Mouse (Mus musculus) right cerebral cortex, adult 2 months (tissue): ENCODE measurements around the gene Batf3.

Experiments used
- DNase-seq, 2 experiments: peaks; one replicate each; pipeline ENCODE4 v3.0.0; 2021 to 2022; ENCODE audit warnings: low spot score in 2 of 2

Gene Batf3

DNA sequence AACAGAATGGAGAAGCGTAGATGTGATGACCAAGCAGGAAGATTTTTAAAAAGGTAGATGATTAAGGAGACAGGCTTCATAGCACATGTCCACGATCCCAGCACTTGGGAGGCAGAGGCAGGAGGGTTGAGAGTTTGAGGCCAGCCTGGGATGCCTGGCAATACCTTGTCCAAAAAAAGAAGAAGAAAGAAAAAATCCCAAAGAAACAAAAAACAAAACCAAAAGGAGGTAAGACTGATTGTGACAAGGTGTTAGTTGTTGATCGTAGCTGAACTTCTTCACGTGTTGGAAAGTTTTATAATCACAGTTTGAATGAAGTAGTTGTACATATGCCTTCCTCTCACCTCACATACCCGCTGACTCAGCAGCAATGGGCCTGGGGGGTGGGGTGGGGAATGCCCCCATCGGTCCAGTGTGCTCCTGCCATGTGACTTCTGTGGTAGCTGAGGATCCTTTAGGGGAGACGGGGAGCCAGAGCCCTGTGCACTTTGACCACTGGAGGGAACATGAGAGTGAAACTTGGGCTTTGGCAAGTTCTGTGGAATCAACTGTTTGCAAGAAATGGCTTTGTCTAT lies 11.3 kb upstream of the Batf3 start:
- no peak for DNase-seq

DNA sequence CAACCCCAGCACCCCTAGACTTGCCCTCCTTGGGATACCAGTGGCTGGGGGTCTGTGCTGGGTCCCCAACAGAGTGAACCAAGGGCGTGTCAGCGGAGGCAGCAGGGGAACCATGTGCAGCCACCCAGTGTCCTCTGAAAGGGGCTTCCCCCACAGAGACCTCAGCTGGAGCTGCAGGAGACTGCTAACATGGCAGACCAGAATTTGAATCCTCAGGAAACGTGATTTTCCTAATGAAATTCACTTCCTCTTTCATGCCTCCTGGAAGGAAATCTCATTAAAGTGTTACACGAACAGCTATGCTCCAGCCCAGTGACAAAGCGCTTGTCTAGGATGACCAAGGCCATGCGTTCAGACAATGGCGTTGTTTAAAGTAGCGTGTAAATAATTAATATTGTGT lies 10.7 kb upstream of the Batf3 start:
- no peak for DNase-seq

DNA sequence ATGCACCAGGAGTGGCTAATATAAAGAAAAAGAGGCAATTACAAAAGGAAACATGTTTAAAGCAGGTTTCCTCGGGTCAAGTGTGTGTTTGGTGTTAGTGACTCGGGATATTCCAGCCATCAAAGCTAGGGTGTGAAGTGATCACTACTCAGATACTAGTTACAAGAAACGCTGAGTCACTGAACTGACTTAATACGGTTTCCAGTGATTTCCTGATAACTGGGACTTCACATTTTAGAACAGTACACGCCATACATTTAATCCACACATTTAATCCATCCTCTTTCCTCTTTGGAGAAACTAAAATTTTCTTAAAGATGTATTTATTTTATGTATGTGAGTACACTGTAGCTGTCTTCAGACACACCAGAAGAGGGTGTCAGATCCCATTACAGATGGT lies 9.7 kb upstream of the Batf3 start:
- DNase-seq = no peak

DNA sequence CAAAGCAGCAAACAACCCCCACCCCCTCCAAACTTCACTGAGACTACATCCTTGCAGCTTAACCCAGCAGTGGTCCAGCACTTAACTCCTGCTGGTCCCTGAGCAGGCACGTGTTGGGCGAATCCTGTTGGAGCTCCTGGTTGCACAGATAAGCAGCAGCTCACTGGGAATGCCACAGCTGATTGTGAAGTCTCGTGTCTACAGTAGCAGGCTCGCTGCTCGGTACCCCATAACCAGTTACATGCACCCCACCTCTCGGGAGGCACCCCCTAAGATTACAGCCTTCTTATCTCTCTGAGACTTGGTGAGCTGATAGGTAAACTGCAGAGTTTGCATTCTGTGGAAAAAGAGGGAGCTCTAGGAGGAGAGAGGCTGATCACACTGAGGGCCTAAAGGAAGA lies 8.3 kb upstream of the Batf3 start:
- DNase-seq = no peak

DNA sequence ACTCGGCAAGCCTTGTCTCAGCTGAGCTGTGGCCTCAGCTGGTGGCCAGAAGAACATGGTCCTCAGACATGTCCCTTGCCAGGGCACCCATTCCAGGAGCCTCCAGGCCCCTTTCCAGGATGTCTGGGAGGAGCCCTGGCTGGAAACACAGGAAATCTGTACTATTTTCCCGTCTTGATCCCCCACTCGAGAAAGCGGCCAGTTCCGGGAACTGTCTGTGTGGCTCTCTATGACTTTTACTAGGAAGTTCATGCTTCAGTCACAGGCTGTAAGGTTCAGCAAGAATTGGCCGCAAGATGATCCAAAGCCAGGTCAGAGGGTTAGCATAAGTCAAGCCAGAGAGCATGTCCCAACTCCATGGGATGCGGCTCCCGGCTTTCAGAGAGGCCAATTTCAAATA lies 5.6 kb upstream of the Batf3 start:
- DNase-seq = no peak

DNA sequence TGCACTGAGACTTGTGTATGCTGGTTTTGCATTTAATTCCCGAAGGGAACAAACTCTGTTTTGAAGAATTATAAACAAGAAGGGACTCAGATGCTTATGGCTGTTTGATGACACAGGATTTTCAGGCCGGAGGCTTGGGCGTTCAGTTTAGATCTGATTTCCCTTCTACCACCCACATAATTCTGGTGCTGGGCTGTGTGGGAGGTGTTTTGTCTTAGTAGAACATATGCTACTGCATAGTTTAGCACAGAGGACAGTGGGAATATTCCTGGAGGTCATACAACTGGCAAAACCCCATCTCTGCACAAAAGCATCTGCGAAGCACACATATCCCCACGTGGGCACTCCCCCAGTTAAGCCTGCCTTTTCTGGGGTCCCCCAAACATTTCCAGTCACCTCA lies 4.1 kb upstream of the Batf3 start:
- peak; percentile 65 to 70 for DNase-seq

DNA sequence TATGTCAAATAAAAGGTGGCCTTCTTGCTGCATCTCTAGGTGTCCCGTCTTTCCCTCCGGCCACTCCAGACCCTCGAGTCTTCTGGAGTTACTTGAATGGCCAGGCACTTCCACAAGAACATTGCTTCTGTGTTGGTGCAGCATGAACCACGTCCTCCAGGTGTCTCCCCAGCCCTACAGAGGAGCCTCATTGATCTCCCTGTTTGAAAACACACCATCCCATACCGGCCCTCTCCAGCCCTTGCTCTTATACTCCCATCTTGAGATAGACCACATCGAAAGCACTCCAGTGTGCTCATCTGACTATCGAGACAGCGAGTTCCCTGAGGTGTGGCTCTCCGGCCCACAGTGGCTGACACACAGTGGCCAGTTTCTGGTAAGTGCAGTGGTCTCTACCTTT lies 2.6 kb upstream of the Batf3 start:
- no peak for DNase-seq

DNA sequence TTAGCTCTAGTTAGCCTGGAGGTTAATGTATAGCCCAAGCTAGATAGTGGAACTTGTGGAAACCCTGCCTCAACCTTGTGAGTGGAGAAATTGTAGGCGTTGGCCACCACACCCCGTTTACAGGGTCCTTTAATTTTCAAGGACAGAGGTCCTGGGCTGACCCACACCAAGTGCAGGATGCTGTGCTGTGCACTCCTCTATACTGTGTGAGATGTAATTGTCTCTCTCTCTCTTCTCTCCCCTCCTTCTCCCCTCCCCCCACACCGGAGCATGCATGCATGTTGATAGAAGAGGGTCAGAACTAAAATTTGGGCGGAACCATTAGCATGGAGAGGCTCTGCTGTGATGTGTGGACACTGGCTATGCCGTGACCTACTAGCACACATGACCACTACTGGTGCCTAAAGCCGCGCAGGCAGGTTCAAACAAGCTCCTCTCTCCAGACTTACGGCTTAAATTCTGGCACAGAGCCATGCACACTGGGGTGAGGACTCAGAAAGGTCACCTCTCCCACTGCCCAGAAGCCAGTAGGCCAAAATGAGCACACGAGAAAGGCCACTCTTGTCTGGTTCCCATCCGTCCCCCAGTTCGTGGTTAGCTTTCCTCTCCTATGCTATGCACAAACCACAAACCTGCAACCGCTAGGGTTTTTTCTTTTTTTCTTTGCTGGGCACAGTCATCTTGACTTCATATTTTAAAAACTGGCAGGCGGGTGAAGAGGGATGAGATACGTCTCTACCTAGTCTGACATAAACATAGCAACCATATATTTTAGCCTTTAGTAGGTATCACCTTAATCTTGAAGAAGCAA lies 571 bp upstream of the Batf3 start:
- no peak for DNase-seq

DNA sequence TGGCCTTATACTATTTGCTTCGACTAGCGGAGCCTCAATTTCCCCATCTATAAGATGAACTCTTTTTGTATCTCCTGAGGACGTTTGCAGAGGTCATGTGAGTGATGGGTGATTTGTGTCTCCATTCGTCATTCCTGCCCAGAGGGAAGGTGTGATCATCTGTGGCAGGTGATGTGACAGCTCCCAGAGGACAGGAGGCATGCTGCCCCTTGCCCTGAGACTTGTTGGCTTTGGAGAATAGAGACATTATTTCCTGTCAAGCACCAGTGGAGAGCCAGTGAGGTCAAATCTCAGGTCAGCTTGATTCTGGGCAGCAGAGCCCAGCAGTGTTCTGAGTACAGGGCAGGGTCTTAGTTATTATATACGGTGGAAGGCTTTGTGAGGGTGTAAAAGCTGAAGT lies 1.5 kb downstream of the Batf3 start:
- no peak for DNase-seq

DNA sequence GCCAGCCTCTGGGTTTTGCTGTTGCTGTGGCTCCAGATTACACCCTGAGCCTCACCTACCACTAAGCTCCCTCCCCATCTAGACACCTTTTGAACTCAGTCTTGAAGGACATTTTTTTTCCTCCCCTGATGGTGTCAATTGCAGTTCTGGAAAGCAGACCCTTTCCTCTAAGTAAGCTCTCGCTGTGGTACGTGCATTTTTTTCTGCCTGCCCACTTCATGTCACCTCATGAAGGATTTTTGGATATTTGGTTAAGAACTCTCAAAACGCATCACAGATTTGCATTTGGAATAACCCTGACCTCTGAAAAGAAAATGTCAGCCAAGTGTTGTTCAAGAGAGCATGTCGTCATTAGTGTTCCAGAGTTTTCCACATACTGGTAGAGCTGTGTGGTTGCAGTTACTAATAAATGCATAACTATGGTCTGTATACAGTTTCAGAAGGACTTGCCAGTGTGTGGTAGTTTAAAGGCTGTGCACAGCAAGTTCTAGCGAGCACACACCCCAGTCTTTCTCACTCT lies 2.2 kb downstream of the Batf3 start:
- no peak for DNase-seq

DNA sequence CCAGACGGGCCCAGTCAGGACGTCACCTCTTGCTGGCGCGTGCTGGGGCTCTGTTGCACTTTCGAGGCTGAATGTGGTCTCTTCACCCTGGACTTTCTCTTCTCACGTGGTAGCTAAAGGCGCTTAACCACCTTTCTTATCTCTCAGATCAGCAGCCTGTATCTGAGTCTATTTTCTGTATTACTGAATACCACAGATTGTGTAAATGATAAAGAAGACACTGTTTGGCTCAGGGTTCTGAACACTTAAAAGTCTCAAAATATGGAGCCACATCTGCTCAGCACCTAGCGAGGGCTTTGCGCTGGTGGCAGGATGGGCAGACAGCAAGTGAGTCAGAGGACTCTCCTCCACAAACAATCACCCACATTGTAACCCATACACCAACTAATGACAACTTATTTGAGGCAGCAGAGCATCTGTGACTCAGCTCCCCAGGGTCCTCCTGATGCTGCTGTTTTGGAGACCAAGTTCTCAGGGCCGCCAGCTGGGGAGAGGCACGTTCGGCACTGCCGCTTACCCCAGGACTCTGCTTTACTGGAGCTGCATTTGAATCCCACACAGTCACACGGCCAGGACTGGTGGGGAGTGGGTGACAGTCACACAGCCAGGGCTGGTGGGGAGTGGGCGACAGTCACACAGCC lies 5.2 kb downstream of the Batf3 start:
- no peak for DNase-seq

DNA sequence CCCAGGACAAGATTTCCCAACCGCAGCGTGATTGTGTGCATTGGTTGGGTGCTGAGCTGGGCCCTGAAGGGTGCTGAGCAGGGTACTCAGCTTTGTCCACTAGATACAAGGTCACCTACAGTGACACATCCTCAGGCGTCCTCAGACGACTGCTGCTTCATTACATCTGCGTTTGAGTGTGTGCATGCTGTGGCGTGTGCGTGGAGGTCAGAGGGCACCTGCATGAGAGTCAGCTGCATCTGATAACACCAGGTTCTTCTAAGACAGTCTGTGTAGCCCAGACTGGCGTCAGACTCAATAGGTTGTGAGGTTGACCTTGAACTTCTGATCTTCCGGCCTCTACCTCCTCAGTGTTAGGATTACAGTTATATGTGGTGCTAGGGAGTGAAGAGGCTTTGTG lies 7.6 kb downstream of the Batf3 start:
- no peak for DNase-seq

DNA sequence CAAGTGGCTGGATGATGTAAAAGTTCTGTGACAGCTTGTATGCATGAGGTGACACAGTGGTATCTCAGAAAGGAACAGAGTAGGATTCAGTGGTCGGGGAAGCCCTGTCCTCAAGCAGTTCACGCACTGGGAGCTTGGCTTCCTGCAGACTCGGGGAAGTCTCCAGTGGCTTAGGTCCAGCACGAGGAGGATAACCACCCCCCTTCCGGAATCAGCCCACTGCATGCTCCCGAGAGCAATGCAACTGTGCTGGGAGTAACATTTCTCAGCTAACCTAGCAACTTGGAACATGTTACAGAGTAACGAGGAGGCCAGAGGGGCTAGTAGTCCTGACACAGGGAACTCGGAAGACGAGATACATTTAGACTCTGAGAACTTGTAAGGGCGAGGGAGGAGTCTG lies 9.7 kb downstream of the Batf3 start:
- DNase-seq = no peak

DNA sequence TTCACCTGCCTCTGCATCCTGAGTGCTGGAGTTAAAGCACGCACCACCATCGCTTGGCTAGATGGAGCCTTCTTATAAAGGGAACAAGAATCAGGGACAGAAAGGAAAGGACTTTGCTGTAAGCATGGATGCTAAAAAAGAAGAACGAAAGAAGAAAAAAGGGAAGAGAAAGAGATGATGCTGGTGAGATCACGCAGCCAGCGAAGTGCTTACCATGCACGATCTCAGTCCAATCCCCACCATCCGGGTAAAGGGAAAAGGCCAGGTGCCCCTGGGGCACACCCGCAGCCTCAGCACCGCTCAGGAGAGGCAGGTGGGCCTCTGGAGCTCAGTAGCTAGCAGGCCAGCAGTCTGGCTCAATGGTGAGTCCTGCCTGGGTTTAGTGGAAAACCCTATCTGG lies 12.3 kb downstream of the Batf3 start:
- no peak for DNase-seq

DNA sequence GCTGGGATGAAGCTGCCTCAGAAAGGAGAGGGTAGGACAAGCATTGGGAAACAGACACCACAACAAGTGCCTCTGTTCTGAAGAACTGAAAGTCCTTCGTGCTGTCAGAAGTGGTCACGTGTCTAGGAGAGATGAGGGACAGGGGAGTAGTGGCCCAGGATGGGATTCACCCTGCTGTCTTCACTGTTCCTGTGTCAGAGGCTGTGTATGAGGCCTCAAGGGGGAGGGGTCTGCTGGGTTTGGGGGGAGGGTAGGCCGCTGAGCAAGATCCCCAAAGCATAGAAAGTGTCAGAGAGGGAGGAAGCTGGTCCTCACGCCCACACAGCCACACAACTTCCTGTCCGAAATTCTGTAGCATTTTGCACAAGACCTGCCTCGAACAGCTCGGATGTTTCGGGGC lies 13.5 kb downstream of the Batf3 start:
- peak in 1 of 2 experiments; percentile 9 for DNase-seq

DNA sequence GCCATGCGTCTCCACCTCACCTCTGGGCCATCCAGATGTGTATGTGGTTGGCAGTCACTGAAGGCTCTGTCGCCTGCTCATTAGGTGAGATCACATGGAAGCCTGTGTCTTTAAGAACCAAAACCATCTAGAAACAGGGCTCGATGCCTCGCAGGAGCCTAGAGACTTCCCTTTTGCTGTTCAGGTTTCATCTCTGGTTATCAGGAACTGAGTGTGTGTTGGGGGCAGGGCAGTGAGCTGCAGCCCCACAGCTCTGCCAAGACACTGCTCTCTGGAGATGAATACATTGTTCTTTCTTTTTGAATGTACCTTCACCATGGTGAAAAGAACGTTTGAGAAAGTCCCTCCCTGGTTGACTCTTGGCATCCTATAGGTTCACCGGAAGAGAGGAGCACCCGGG lies 17.2 kb downstream of the Batf3 start:
- DNase-seq = peak in 1 of 2 experiments; percentile 12

DNA sequence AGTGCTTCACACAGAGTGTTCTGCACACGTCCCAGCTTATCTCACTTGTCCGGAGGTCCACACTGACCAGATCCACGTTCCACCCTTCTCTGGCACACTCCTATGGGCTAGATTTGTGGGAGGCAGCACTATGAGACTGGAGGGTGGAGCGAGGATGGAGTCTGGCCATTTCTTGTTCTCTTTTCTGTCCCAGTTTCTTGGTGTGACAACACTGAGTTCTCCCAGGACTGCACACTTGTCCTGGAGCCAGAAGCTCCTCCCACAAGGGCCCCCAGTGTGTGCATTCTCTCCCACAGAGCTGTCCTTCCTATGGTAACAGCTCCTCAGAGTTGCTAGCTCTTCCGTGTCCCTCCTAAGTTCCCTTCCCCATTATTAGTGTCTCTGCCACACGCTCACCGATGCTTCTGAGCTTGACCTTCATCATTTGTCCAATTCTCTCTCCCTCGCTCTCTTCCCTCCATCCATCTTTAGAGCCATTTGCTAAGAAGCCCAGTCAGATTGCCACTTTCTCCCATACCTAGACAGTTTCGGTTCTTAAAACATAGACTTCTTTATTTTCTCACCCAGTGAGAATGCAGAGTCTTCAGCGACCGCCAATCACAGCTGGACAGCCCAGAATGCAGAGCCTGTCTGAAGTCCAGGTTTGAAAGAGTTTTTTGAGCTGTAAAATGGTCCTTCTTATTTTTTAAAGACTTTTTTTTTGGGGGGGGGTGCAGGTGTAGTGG lies 18.0 kb downstream of the Batf3 start:
- DNase-seq = no peak

DNA sequence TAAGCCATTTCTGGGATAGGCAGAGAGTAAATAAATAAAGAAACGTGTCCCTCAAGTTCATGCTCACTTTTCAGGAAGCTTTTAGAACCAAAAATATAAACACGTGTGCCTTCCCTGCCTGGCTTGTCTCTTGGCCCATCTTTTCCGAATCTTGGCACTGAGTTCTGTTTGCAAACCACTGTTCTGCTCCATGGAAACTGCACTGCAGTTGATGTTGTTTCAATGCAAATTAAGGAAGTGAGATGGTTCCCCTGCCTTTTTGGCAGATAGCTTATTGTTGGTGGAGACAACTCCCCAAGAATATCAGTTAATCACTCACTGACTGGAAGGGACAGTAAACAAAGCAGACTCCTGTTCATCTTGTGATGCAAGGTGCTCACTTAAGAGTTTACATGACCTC lies 25.1 kb downstream of the Batf3 start:
- no peak for DNase-seq

DNA sequence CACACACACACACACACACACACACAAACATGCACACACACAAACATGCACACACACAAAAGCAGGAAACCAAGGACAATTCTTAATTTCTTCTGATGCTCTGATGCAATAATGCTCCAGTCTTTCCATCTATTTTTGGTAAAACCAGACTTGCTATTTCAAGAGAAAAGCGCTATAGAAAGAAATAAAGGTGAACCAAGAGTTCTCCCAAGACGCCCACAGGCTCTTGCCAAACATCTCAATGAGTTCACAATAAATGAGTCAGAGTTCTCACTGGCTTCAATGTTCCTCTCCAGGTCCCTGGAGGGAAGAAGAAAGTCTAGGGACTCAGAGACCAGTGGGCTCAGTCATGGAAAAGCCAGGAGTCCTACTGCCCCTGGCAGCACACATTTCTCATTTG lies 26.0 kb downstream of the Batf3 start:
- DNase-seq = no peak

DNA sequence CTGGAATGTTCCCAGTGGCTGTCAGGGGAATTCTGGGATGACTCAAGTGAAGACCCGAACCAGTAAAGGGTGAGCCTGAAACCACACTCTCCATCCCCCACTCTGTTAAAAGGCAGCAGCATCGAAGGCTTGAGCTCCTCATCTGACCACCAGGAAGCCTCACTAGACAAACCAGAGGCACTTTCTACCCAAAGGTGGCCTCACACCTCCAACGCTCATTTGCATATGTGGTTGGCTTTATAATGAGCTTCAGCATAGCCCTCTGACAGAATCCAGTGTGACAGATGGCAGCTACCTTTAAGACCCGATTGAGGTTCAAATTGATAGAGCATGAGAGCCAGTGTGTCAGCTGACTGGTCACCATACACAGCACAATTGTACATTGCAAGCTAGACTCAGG lies 26.6 kb downstream of the Batf3 start:
- DNase-seq = no peak

DNA sequence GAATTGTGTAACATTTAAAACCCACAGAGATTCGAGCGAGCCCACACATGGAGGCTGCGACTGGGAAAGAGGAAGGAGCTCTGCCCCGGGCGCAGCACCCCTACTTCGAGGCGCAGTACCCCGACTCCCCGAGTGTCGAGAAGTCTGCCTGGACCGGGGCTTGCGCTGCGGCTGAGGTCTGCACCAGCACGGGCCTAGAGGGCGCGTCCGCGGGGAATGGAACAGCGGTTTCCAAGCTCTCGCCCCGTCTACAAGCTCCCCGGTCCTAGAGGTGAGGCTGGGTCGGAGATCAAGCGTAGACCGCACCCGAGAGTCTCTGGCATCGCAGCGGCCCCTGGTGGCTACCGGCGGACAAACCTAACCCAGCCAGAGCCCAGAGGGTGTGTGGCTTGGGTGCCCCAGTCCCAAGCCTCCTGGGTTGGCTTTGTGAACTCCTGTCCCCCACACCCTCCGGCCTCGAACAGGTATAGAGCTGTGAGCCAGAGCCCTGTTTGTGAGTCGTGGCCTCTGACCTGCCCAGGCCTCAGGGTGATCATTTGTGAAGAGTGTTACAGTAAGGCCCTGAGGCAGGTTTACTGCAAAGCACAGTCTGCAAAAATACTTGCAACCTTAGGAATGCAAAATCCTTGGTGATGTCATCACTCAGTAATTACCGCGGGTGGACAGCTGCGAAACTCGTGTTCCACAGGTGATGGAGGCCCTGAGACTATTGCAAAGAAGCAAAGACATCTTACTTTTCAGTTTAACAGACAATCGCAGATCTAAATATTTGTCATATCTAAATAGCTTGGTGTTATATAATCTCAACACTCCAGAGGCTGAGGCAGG lies 28.4 kb downstream of the Batf3 start:
- DNase-seq = peak in 1 of 2 experiments; percentile 23
